In the genomic region with DNA sequence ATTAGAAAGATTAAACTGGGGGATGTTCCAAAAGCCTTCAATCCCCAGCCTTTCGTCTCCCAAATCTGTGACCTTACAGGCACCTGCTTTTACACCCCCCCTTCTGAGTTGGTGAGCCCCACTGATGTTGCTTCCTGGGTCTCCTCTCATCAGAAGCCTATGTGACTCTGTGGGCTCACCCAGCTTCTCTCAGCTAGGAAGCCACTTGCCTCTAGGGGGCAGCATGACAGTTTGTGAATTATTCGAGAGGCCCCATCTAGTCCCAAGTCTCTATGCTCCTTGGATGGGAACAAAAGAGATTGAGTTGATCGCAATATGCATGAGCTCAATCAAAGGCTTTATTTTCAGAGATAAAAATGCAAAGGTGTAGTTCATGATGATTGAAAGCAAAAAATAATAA, we compare ENCODE assay signal across 11 mouse cellular contexts.
DNase-seq lines count a peak whose midpoint lies in the region; ATAC-seq and TF ChIP-seq lines count a peak whose summit lies in the region.
"Had no signal": no experiment of that assay in that cellular context is flagged by ENCODE, and none has a peak within 500 bp of the region (broad histone marks: within the 10 kb centered on the region; RNA-seq: fewer than 3 reads in every experiment).

No protein-coding gene starts in this region.

- H3K9me3 ChIP-seq in hindbrain, postnatal 0 days (ENCODE audit: low read length) = no peaks in the 10 kb centered on the region
- no peaks in the 10 kb centered on the region for H3K9me3 ChIP-seq in hindbrain, embryonic 12.5 days (replicated peaks)
- H3K9me3 ChIP-seq in midbrain, embryonic 14.5 days (ENCODE audit: control insufficient read depth, low read length) = no peaks in the 10 kb centered on the region
- H3K9me3 ChIP-seq in midbrain, embryonic 13.5 days = no peaks in the 10 kb centered on the region
- H3K9me3 ChIP-seq: forebrain, embryonic 10.5 days; limb, embryonic 10.5 days; neural tube, embryonic 13.5 days had no signal

- H3K36me3 ChIP-seq in hindbrain, postnatal 0 days (ENCODE audit: insufficient read depth, low read length) = no peaks in the 10 kb centered on the region
- no peaks in the 10 kb centered on the region for H3K36me3 ChIP-seq in hindbrain, embryonic 12.5 days
- no peaks in the 10 kb centered on the region for H3K36me3 ChIP-seq in midbrain, embryonic 14.5 days (ENCODE audit: control insufficient read depth, insufficient read depth, low read length)
- H3K36me3 ChIP-seq in midbrain, embryonic 13.5 days = no peaks in the 10 kb centered on the region
- H3K36me3 ChIP-seq: forebrain, embryonic 10.5 days; limb, embryonic 10.5 days; neural tube, embryonic 13.5 days had no signal

- peak; percentile 39 for TF ChIP-seq CTCF in hindbrain, postnatal 0 days (IDR thresholded peaks at IDR 0.05; ENCODE audit: low read depth)

- H3K27ac ChIP-seq in hindbrain, postnatal 0 days = no peak overlapping the region
- H3K27ac ChIP-seq in hindbrain, embryonic 12.5 days = no peak overlapping the region
- no peak overlapping the region for H3K27ac ChIP-seq in midbrain, embryonic 14.5 days (replicated peaks; ENCODE audit: low read depth, low read length)
- H3K27ac ChIP-seq in midbrain, embryonic 13.5 days = no peak overlapping the region
- H3K27ac ChIP-seq: forebrain, embryonic 10.5 days; limb, embryonic 10.5 days had no signal

- no peak overlapping the region for H3K9ac ChIP-seq in hindbrain, postnatal 0 days (replicated peaks; ENCODE audit: low read length)
- no peak overlapping the region for H3K9ac ChIP-seq in hindbrain, embryonic 12.5 days
- no peak overlapping the region for H3K9ac ChIP-seq in midbrain, embryonic 14.5 days (replicated peaks; ENCODE audit: low read length)
- H3K9ac ChIP-seq in midbrain, embryonic 13.5 days (replicated peaks) = no peak overlapping the region
- H3K9ac ChIP-seq: neural tube, embryonic 13.5 days had no signal

- no peaks in the 10 kb centered on the region for H3K4me1 ChIP-seq in hindbrain, postnatal 0 days (ENCODE audit: insufficient read depth, low read length)
- no peaks in the 10 kb centered on the region for H3K4me1 ChIP-seq in hindbrain, embryonic 12.5 days
- no peaks in the 10 kb centered on the region for H3K4me1 ChIP-seq in midbrain, embryonic 14.5 days (ENCODE audit: control insufficient read depth, insufficient read depth, low read length)
- H3K4me1 ChIP-seq in midbrain, embryonic 13.5 days (replicated peaks) = no peaks in the 10 kb centered on the region
- H3K4me1 ChIP-seq: forebrain, embryonic 10.5 days; neural tube, embryonic 13.5 days had no signal

- no peak overlapping the region for H3K4me3 ChIP-seq in hindbrain, postnatal 0 days (ENCODE audit: low read length)
- H3K4me3 ChIP-seq in hindbrain, embryonic 12.5 days = no peak overlapping the region
- no peak overlapping the region for H3K4me3 ChIP-seq in midbrain, embryonic 14.5 days (replicated peaks; ENCODE audit: low read depth, low read length)
- no peak overlapping the region for H3K4me3 ChIP-seq in midbrain, embryonic 13.5 days (replicated peaks)
- H3K4me3 ChIP-seq: forebrain, embryonic 10.5 days; limb, embryonic 10.5 days; neural tube, embryonic 13.5 days had no signal

- DNase-seq in hindbrain, postnatal 0 days (ENCODE audit: low spot score) = peak; percentile 43
- peak; percentile 44 for DNase-seq in midbrain, embryonic 14.5 days
- DNase-seq in embryo, embryonic 11 days = peak; percentile 30
- DNase-seq in testis, postnatal 10 days (ENCODE audit: low spot score) = peak; percentile 42
- no peak for DNase-seq in ovary, postnatal 10 days (ENCODE audit: low spot score)
- DNase-seq: thymus, postnatal 14 days had no signal

- no peak for ATAC-seq in hindbrain, postnatal 0 days
- ATAC-seq in hindbrain, embryonic 12.5 days (ENCODE audit: low FRiP score) = no peak
- no peak for ATAC-seq in midbrain, embryonic 14.5 days (ENCODE audit: low FRiP score, low TSS enrichment)
- ATAC-seq in midbrain, embryonic 13.5 days = no peak

- H3K27me3 ChIP-seq in hindbrain, postnatal 0 days (ENCODE audit: insufficient read depth, low read length) = no peaks in the 10 kb centered on the region
- no peaks in the 10 kb centered on the region for H3K27me3 ChIP-seq in hindbrain, embryonic 12.5 days
- no peaks in the 10 kb centered on the region for H3K27me3 ChIP-seq in midbrain, embryonic 14.5 days (ENCODE audit: control insufficient read depth, insufficient read depth, low read length)
- H3K27me3 ChIP-seq in midbrain, embryonic 13.5 days = no peaks in the 10 kb centered on the region
- H3K27me3 ChIP-seq: neural tube, embryonic 13.5 days had no signal

- WGBS in hindbrain, postnatal 0 days = 94% methylated on average over 3 of the region's 3 CpGs
- 94% methylated on average over 3 of the region's 3 CpGs for WGBS in hindbrain, embryonic 12.5 days
- 90% methylated on average over 3 of the region's 3 CpGs for WGBS in midbrain, embryonic 14.5 days
- 92% methylated on average over 3 of the region's 3 CpGs for WGBS in midbrain, embryonic 13.5 days

- no peak overlapping the region for H3K4me2 ChIP-seq in hindbrain, postnatal 0 days (ENCODE audit: low read depth, low read length)
- no peak overlapping the region for H3K4me2 ChIP-seq in hindbrain, embryonic 12.5 days (replicated peaks)
- no peak overlapping the region for H3K4me2 ChIP-seq in midbrain, embryonic 14.5 days (ENCODE audit: low read length)
- H3K4me2 ChIP-seq in midbrain, embryonic 13.5 days (replicated peaks) = no peak overlapping the region
- H3K4me2 ChIP-seq: neural tube, embryonic 13.5 days had no signal
